Mouse (Mus musculus): ENCODE measurements at regions not wholly inside any gene's neighbourhood (a gene's known extent, or its start where the extent isn't known, plus 50 kb on each side); places are given as distances from the start of the nearest gene placed in this dataset.

DNA sequence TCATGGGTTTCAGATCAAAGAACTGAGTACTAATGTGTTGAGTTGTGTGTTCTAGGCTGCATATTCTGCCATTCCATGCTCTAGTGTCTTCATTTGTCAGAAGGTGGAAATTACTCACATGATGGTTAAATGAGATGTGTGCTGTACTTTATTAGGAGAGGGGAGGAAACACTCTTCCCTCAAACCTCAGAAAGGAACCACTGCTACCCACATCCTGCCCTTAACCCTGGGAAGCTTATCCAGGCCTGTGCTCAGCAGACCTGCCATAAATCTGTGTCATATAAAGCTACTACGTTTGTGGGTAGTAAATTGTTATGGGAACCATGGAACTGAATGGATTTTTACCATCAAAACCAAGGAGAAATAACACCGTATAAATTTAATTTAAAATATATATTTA is 166.7 kb upstream of the Bmp2 start:
- TF ChIP-seq CTCF (IDR thresholded peaks at IDR 0.05; ENCODE audit: insufficient read depth, low read length) (no peak), POLR2A (IDR thresholded peaks at IDR 0.05; ENCODE audit: borderline replicate concordance, extremely low read depth, low read depth, low read length) (no peak)
